Mouse (Mus musculus) R1 (cell line): Measurements from ENCODE around the gene Trarg1.
A peak's percentile ranks its signal among the peaks of the same experiment; 100 is the strongest.
"Not testable (repeated sequence)": the region's sequence is repeated elsewhere in the genome, so short reads cannot be mapped to it uniquely, and the experiment has no call there.

Experiments used
- DNase-seq: peaks from one replicate; pipeline ENCODE4 v3.0.0-alpha.2; 2018; ENCODE audit warnings: low read depth, low spot score

The Trarg1 gene

DNA sequence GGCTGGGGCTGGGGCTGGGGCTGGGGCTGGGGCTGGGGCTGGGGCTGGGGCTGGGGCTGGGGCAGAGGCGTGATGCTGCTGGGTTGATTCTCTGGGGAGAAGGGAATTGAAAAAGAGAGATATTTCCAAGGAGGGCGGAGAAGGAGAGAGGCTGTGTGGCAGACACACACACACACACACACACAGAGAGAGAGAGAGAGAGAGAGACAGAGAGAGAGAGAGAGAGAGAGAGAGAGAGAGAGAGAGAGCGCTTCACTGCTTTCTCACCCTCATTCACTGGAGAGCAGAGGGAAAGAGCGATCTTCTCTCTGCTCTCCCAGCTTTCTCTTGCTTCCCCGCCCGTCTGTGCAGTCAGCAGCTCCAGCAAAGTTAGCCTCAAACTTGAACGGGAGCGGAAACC, at the start of gene Trarg1:
Trarg1 (plus strand) TSS at position 301 of the 400 bp plus-strand sequence.
- DNase-seq = not testable (repeated sequence)

DNA sequence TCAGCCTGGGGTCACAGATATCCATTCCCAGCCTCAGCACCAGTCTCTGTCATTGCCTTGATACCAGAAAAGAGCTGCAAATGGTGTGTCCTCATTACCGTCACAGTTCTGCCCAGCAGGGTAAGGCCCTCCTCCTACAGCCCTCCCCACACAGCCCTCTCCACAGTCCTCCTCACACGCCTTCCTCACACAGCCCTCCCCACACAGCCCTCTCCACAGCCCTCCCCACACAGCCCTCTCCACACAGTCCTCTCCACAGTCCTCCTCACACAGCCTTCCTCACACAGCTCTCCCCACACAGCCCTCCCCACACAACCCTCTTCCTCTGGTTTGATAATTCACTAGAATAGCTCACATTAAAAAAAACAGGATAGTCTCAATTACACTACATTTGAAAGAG, 49.6 kb upstream of the Trarg1 start:
- DNase-seq = no peak

DNA sequence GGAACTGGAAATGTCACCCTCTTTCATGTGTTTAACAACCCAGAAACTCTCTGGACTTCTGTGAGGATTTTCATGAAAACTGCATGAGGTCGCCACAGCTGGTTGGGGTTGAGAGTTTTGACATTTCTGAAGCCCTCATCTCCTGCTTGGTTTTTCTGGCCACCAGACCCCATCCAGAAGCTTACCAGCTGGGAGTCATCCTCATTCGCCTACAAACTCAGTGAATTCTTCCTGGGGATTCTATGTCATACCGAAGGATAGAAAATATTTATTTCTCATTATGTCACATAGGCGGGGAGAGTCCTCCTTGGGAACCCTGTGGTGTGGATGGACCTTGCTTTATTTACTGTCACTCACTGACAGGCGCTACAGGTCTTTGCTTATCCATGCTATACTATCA, 49.1 kb upstream of the Trarg1 start:
- no peak for DNase-seq

GRCm38 (mm10) chr11:76639269-76639985, 40.2 kb upstream of the Trarg1 start:
- DNase-seq = no peak

DNA sequence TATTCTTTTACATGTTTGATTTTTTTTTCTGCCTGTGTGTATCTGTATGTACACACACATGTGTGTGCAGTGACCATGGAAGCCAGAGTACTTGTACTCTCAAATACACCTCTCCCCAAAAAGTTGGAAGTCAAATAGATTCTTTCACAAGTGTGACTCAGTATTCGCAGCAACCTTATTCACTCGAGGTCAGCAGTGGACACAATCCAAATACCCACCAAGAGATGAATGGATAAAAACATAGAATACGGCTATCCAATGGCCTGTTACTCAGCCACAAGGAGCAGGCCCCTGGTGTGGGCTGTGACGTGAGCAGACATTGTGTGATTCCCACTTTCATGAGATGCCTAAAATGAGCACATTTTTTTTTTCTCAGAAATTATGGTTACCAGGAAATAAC, 39.4 kb upstream of the Trarg1 start:
- no peak for DNase-seq

DNA sequence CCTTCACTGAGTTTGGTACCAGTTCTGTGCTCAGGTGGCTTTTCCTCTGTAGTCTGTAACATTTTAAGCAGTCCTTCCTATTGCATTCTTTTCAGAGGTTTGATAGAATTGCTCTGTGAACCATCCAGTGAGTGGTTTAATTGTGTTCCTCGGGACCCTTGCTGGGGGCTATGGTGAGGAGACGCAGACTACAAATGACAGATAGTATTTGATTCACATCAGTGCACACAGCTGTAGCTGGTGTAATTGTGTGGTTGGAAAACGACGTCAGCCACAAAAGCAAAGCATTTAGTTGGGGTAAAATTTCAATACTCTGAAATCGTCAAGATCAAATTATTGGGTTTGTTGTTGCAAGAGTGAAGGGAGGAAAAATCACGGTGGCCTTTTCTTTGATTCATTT, 35.4 kb upstream of the Trarg1 start:
- no peak for DNase-seq

DNA sequence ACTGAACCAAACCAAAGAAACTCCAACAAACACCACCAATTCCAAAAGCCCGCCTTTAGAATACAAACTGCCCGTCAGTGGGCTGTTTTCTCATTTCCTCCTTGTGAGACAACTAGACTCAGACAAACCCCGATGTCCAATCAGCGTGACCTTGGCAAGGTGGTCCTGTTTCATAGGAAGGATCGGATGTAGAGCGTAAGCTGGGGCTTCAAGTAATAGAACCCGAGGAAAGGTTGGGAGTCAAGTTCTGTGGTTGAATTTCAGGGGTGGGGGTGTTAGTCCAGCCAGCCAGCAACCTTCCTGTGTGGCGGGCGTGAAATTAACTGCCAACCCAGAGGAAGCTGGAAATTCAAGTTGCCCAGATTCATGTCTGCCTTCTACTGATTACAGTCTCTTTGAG, 34.6 kb upstream of the Trarg1 start:
- no peak for DNase-seq

- DNase-seq = peak; percentile 89
Measured at GRCm38 (mm10) chr11:76645955-76646354, 33.7 kb upstream of the Trarg1 start.

DNA sequence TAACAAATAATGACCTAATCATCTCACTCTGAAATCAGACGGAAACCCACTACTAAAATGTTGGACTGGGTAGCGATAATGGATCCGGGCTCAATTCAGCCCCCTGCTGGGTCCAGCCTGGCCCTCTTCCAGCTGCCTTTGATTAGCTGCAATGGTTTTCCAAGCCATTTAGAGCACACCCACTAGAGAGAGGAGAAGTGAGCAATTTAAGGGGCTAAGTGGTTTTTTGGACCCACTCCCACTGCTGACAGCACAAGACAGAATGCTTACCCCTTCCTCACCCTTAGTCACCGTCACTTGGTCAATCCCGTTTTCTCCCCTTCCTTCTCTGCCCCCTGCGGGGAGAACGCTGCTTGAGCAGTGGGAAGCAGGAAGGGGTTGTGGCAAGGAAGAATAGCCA, 32.5 kb upstream of the Trarg1 start:
- DNase-seq = peak; percentile 32

GRCm38 (mm10) chr11:76647500-76647899, 32.1 kb upstream of the Trarg1 start:
- DNase-seq = peak; percentile 85

GRCm38 (mm10) chr11:76650862-76651560, 28.6 kb upstream of the Trarg1 start:
- peak; percentile 55 for DNase-seq

- no peak for DNase-seq
Measured at GRCm38 (mm10) chr11:76652838-76653334, 26.7 kb upstream of the Trarg1 start.

DNA sequence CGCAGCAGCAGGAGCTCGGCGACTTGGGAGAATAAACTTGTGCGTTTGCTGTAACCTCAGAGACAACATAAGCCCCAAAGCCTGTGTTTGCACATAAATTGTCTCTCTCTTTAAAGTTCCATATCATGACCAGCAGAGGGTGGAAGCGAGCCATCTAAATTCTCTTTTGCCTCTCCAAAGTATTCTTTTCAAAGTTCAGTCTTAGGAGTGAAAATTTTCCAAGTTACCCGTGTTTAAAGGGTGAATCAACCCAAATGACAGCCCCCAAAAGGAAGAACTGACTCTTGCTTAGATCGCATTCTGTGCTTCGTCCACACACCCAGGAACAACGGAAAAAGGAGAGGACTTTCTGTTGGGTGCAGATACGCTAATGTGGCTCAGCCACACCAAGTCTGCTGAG, 24.5 kb upstream of the Trarg1 start:
- peak; percentile 73 for DNase-seq

DNA sequence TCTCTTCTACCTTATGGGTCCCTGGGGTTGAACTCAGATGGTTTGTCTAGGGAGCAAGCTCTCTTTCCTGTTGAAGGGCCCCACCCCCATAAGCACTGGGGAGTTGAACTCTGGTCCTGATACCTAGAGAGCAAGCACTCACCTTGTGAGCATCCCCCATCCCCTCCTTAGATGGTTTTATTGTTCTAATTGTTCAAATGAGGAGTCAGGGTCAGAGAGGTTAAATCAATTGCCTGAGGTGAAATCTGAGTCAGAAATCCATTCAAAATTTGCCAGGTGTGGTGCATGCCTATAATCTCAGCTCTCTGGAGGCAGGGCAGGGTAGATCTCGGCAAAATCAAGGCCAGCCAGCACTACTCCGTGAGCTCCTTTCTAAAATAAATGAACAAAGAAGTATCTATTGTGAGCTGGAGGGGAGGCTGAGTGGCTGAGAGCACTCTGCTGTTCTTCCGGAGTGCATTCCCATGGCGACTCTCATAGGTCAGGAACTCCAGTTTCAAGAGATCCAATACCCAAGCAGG, 22.1 kb upstream of the Trarg1 start:
- peak; percentile 71 for DNase-seq

DNA sequence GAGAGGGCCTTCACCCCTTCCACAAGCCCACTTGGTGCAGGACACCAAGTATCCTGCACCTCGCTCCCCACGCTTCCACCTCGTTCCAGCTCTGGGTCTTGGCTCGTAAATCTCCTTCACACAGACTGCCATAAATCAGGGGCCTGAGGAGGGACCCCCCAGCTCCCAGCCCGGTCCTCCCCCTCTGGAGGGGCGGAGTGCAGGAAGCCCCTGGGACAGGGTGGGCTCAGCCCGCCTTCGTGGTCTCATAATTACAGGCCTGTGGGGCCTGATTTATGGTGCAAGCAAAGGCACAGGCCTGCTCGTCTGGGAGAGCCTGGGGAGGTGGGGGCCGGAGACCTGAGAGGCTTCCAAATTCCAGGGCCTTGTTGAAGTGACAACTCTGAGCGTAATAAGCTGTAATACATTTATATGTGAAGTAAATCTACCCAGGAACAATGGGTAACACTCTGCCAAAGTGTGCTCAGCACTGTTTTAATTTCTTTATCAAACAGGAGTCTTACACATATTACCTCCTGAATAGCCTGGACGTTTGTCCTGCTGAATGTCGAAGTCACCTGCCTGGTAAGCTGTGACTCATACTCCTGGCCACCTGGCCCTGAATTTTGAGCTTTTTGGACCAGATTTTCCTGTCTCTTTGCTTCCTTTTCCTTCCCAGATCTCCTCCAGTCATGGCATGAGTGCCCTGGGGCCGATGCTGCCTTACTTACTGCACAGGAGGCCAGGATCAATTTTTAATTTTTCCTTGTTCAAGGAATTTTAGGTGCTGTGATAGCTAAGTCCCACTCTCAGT, 20.3 kb upstream of the Trarg1 start:
- no peak for DNase-seq

DNA sequence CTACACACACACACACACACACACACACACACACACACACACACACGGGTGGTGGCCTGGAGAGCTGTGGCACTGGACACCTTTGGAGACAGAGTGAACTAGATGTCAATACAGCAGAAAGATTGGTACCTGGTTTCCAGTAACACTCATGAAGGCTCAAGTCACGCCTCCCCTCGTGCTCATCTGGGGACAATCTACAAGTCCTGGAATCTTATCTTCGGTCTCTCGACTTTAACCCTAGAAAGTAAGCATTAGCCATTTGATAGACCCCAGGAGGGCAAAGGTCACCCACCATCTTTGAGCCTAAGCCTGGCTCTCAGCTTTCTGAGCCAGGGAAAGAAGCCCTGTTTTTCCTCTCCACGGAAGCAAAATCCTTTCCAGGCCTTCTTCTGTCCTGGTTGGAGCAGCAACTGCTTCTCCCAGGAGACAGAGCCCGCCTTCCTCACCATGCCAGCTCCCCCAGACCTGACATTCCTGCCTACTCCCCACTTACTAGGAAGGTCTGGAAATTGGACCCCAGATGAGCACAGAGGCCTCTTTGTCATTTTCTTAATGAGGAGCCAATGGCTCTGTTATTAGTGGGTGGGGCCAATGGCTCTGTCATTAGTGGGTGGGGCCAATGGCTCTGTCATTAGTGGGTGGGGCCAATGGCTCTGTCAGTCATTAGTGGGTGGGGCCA, 17.7 kb upstream of the Trarg1 start:
- peak; percentile 36 for DNase-seq

GRCm38 (mm10) chr11:76666002-76666649, 13.5 kb upstream of the Trarg1 start:
- peak; percentile 31 for DNase-seq

GRCm38 (mm10) chr11:76667807-76668206, 11.8 kb upstream of the Trarg1 start:
- DNase-seq = no peak

DNA sequence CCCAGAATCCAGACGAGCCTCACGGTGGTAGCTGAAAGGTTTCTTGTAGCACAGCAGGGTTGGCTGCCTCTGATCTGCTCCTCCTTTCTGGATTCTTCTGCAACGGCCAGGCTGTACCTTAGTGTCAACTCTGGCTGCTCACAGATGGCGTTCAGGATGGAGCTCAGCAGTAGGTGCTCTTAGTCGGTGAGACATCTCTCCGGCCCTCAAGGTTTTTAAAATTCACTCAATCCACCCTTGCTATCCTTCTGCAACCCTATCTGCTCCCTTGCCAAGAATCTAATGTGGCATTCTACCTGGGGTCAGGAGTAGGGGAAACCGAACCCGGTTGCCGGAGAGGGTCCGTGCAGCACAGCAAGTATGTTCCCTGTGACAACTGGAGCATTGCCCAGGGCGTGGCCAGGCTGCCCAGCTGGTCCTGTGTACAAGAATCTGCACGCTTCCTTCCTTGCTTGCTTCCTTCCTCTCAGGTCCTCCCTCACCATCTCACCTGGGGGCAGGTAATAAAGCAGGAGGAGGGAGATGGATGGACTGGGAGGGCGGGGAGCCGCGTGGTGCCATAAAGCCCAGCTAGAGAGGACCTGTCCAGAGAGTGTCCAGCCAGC, 7.6 kb upstream of the Trarg1 start, which contains the start of gene Bhlha9:
Bhlha9 (plus strand) TSS at position 600 of the 605 bp plus-strand sequence.
- no peak for DNase-seq
